Mouse (Mus musculus) natural killer cell, adult 2 months (primary cell): Measurements from ENCODE around the gene Xpnpep2.

Source experiments
- DNase-seq, 2 experiments: peaks; one replicate each; pipeline ENCODE4 v3.0.0; 2022; ENCODE audit warnings: low spot score in 2 of 2

Gene Xpnpep2

DNA sequence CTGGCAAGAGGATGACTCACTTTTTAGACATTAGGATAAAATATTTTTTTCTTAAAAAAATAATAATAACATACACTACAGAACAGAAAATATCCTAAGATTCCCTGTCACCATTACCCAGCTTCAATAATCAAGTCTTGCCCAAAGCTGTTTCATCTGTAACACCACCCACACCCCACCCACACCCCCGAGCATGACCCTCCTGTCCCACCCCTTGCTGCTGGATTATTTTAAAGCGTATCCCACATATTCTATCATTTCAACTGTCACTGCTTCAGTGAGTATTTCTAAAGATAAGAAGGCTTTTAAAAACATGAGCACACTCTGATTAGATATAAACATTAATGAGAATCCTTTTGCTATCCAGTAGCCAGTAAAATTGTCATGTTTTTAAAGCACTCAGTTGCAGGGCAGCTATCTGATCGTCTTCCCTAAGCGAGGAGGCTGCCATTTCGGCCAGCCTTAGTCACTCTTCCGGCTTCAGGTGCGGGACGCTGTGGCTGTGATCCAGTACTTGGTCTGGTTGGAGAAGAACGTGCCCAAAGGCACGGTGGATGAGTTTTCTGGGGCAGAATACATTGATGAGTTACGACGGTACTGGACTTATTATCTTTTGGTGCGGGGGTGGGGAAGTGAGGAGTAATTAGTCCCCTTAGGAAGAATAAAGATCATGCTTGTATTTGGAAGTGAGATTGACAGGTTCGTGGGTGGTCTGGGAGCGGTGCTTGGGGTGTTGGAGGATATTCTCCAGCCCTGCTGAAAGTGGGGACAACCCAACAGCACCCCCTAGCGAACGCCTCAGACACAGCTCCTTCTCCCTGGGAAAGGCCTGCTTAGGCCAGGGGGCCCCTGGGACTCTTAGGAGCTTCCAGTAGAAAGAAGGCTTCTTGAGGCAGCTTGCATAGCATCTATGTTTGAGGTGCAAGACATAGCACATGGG is 15.9 kb downstream of the Xpnpep2 start:
- DNase-seq = peak in 1 of 2 experiments; percentile 55

DNA sequence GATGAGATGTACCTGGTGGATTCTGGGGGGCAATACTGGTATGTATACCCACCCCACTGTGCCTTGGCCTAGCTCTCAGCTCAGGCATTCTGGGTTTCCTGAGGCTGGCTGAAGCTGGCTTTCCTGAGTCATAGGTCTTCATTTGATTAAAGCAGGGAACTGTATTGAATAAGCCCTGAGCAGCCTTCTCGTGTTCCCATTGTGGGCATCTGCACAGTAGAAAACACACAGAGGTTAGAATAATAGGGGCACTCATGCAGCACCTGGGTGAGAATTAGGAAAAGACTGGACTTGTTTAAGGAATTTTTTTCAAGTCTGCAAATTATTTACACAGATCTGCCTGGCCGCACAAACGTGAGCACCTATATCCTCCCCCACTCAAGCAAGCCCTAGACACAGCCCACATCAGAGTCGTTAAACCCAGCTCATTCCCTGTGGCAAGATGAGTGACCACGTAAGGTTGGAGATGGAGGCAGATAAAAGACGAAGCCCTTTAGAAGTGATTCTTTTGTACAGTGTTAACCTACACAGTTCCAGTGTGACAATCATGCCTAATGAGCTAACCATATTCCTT is 18.5 kb downstream of the Xpnpep2 start:
- no peak for DNase-seq

DNA sequence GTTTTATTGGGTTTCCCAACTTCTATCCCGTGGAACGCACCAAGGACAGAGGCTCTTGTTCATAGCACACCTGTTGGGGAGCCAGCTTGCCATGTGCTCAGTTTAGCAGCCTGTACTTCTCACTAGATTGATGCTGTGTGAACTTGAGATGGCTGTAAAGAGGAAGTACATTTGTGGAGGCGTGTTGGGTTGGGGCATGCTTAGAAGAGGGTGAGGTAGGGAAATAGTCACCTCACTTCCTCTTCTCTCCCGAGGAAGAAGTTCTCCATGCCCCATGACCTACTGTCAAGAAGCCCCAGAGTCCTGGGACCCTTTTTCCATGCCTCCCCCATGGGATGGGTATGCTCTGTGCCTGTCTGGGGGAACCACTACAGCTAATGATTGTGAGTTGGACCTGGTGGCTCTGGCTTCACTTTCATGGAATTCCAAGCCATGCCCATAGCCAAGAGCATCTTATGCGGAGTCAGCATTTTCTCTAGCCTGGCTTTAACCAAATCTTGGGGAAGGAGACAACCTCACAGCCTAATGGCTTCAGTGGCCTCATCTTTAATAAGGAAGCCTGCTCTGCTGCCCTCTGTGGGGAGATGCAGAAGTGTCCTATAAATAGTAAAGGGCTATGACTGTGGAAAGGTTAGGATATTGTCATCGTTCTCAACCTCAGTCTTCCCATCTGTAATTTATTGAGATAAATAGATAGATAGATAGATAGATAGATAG is 19.1 kb downstream of the Xpnpep2 start:
- peak in 1 of 2 experiments; percentile 40 for DNase-seq

DNA sequence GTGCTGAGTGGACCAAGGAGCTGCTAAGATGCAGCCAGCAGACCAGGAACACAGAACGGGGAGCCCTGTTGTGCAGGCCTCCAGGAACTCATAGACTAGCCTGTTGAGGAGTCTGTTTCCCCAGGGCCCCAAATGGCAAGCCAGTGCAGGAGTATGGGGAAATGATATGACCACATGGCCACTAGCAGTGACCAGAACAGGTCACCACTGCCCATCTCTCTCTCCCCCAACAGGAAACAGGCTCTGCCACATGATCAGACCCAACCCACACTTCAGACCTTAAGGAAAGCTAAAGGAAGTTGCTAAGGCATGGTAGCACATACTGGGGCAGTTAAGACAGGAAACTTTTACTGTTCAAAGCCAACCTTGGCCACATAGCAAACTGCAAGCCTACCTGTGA is 20.6 kb downstream of the Xpnpep2 start:
- DNase-seq = no peak

DNA sequence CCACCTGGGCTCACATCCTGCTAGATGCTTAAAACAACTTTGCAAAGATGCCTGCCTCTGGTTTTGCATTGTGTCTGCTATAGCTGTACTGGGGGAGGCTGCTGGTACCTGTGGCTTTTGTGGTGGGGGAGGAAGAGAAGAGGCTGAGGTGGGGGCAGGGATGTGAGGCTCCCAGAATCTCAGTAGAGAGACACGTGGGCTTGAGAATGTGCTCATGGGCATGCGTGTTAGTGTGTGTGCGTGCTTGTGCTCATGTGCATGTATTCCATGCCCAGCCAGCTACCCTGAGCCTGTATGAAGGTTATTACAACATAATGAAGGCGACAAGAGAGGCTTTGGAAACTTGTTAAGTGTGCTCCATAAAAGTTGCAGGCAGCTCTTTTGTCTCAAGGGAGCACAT is 28.4 kb downstream of the Xpnpep2 start:
- peak in 1 of 2 experiments; percentile 41 for DNase-seq

DNA sequence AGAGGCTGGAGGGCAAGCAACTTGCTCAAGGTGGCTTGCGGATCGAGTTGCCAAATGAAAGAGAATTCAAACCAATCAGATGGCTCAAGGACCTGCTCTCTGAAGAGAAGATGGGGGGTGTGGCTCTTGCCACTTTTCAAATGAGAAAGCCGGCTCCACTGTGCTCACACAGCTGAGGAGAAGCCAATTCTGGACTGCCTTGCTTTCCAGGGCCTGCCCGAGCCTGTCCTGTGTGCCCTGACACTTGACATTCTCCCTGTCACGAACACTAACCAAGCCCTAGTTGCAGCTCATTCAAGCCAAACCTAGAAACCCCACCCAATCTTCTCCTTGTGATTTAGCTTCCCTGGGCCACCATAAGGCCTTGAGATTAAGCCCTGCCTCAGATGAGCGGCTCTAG is 29.5 kb downstream of the Xpnpep2 start:
- DNase-seq = no peak

DNA sequence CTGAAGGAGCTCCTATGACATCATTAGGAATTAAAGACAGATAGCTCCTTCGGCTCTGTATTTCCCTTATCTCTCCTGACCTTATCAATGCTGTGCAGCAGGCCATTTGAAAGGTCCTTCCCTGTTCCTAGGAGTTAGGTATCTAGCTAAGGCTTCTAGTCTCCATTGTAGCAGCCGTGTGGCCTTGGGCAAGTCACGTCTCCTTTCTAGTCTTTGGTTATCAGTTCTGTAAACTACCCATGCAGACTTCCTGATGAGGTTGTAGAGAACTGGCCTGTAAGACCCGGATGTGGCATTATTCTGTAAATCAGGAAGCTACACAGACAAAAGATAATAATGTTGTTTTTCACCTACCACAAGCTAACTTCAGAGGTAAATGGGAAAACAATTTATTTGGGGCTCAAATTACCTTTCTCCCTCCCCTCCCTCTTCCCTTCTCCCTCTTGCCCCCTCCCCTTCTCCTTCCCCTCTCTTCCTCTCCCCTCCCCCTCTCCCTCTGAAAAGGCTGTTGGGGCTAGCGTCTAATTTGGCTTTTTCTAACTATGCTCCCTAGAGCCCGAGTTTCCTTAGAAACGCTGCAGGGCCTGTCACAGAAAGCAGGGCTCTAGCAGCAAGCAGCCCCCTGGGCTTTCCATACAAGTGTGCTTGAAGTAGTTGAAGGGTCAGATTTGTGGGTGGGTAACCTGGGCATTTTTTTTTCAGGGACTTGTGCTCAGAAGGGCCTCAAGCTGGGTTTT is 30.2 kb downstream of the Xpnpep2 start:
- DNase-seq = no peak

DNA sequence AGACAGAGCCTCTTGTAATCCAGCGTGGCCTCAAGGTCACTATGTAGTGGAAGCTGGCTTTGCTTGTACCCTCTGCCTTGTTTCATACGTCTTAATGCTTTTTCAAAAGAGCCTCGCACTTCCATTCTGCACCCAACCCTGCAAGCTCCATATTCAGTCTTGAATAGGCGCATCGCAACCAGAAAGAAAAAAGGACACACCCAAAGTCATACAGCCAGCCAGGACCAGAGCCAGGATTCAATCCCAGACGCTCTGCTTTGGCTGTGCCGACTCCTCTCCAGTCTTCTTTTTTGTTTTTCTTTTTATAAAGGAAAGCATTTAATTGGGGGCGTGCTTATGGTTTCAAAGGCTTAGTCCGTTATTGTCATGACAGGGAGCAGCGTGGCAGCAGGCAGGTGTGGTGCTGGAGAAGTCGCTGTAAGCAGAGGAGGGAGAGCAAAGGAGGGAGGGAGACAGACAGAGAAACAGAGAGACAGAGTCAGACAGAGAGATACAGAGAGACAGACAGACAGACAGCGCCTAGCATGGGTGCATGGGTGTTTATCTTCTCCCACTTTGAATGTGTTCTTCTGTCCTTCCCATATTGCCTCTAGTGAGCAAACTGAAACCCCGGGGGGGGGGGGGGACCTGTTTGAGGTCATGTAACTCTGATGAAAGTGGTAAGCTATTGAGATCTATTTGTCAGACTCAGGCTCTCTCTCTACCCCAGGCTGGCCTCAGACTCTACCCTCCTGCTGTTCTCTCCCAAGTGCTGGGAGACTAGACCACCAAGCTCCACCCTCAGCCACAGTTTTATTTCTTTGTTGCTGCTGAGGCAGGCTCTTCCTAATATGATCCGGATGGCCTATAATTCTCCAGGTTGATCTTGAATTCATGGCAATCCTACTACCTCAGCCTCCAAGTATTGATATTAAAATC is 31.1 kb downstream of the Xpnpep2 start:
- no peak for DNase-seq

DNA sequence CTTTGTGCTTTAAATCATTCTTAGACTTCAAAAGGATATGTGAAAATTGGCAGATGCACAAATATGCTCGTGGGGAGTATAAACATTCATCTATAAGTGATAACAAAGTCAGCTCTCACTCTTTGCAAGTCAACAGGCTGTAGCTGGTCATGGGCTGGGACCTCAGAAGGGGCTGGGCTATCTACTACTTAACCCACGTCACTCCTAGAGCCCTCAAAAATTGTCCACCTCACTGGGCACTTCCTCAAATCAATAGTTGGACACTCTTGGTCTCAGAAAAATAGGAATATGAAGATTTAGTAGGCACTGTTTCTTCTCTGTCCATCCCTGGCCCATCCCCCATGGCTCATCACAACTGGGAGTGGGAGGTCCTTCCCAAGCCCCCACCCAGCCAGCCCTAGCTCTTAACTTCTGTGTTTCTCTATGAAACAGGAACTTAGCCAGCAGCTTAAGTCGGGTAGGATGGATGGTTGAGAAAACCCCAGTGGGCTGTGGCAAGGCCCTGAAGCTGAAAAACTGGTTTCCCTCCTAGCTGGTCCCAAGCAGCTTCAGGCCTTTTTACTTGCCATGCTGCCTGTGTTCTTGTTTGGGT is 31.9 kb downstream of the Xpnpep2 start:
- peak; percentile 48 to 66 for DNase-seq

DNA sequence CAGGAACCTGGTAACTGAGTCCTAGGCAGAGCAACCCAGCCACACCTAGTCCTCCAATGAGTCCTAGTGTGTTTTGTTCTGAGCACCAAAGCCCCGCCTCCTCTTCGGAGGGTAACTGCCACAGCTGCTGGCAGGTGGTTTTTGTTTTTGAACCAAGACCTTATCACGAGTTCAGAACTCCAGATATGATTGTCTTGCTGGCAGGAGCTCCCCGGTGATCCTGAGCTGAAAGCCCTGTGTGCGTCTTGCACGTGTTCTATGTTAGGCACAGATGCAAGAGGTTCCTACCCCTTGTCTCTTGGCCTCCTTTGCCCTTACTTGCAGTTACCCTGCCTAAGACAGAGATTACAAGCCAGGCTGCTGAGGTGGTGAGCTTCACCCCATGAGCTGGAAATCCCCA is 33.0 kb downstream of the Xpnpep2 start:
- peak; percentile 50 to 76 for DNase-seq

DNA sequence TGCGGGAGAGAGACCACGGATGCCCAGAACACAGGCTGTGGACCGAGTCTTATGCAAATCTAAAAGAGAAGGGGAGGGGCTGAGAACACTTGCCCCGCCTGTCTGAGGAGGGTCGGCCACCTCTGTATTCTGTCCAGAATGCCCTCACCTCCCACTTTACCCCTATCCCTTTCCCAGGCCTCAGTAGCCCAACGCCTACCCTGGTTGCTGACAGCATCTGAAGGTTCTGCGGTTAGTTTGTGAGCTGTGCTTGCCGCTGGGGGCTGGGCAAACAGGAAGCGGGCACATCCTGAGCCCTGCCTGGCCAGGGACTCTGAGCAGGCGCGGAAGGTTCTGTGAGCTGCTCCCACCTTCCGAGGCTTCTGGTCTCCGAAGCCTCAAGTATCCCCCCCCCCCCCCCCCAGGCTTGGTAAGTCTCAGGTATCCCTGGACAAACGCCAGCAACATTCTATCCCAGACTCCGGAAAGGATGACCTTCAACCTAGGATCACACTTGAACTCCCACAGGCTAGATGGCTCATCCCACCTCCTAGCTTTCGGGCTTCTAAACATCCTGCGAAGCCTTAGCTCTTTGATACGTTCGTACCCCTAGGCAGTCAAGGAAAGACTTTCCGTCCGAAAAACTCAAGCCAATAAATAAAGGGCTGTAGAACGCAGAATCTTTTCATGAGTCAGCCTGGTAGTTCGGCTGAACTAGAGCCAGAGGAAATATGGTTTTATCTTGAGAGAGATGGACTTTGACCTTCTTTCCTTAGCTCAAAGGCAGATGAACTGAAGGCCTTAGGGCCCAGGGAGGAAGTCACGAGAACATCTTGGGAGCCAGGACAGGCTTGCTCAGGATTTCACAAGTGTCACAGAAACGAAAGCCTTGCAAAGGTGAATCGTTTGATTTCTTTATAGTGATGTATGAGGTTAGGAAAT is 35.1 kb downstream of the Xpnpep2 start:
- DNase-seq = peak; percentile 59 to 69

DNA sequence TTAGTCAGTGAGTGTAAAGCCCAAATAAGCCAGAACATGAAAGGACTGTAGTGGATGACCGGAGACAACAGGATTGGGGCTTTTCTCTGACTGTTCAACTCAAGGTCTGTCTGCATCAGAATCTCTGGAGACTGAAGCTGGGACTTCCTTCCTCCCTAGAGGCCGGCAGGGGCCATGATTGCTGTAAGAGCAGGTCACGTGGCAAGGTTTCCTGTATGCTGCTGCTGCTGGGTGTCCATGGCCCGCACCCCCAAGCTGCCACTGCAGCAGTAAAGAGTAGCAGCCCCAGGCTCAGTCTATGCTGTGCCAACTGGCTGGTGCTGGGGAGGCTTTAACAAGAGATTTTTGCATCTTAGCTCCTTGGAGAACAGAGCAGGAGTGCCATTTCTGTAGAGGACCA is 37.7 kb downstream of the Xpnpep2 start, which contains the start of gene Sash3:
Gene Sash3, plus strand, starts transcription at position 175 of the 400 bp plus-strand sequence.
- DNase-seq = peak; percentile 67 to 80

DNA sequence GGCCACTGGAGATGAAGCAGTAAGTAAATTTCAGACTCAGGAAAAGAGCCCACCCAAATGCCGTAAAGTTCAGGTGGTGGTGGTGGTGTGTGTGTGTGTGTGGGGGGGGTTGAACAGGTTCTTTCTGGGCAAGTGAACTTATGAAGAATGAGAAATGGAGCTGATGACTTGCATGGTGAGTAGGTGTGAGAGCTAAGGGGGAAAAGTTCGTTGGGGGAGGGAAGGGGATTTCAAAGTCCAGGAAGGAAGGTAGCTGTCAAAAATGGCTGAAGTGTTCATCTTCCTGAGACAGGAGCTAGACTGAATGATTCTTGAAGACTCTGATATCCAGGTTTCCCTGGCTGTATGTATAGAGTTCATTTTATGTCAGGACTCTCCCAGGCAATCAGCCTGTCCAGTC is 38.7 kb downstream of the Xpnpep2 start:
- DNase-seq = no peak

DNA sequence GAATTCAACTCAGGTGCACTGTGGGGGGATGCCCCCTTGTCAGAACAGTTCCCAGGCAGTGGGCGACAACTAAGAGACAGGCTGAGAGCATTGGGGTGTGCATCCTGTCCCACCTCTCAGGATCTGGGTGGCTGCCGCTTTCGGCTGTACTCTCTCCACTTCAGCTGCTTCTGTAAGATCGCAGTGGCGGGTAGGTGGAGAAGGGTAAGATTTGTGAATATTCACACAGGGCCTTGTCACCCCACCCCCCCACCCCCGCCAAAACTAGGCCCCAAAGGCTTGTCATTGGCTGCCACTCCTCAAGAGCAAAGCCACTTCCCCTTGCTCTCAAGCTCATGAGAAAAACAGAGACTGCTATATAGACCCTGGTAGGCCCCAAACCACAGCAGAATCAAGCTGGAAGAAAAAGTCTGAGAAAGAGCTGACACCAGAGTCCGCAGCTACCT is 39.2 kb downstream of the Xpnpep2 start:
- DNase-seq = peak; percentile 57 to 67

DNA sequence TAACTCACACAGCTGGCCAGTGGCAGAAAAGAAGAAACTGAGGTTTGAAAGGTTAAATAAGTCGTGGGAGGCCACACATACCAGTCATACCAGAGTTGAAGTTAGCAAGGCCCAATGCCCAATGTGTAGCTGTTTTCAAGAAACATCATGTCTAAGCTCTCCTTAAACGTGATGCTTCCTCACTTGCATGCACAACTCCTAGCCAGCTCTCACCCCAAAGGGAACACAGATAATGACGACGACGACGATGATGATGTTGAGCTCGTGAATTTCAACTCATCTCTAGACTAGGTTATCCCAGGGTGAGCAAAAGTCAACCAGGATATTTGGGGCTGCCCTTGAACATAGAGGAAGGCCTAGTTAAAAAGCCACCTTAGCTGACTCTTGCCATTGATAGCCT is 43.6 kb downstream of the Xpnpep2 start:
- DNase-seq = no peak

DNA sequence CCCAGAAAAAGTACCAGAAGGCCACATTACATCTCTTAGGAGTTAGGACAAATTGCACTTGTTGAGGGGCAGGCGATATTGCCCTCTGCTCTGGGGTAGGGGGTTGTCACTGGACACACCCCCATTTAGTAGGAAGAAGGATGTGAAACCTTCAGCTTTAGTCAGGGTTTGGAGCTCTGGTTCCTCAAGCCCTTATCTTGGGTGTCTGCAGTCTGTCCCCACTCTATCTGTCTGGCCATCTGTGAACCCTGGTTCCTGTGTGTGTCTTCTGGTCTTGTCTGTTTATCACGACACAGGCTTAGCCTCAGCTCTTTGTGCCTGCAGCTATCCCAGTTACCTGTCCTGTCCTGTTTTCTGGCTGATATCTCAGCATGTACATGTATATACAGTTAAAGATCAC is 44.9 kb downstream of the Xpnpep2 start:
- DNase-seq = no peak

DNA sequence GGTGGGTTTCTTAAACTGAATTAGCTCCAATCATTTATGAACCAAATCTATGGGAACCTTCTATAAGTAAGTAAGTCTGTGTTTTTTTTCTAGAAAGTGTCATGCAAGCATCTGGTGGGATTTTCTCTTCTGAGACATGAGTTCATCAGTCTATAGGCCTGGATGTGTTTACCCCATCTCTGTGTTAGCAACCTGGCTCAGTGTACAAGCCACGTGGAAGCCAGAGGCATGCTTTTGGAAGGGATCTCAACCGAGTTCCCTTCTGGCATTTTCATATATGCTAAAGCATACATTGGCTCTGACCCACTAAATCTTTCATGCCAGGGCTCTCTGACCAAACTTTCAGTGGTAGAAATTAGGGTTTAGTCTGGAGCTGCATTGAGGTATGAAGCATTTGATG is 45.4 kb downstream of the Xpnpep2 start:
- no peak for DNase-seq

DNA sequence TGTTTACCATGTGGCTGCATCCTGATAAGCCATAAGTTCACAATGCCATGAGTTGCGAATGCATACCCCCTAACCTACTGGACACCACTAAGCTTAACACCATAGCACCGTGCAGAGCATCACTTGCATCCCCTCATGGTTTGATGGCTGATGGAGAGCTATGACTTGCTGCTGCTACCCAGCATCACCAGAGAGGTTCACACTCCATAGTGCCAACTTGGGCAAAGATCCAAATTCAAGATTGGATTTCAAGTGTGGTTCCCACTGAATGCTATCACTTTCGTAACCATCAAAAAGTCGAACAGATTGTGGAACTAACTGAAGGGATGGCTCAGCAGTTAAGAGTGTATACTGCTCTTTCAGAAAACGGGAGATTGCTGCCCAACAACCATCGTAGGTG is 47.0 kb downstream of the Xpnpep2 start:
- DNase-seq = no peak

DNA sequence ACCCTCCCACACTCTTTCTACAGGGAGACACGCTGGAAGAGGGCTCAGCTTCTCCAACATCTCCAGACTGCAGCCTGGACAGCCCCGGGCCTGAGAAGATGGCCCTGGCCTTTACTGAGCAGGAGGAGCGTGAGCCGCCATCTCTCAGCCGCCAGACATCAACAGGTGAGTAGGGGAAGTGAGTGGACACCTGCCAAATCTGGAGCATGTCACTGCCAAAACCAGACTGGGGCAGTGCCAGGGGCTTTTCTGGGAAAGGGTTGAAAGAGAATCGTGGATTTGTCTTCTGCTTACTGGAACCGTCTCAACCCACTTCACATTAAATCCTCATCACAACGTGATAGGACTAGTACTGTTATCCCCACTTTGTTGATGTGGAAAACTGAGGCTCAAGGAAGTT is 48.9 kb downstream of the Xpnpep2 start:
- no peak for DNase-seq
